Mouse (Mus musculus) kidney, adult 2 months (tissue): ENCODE results near the gene Pip4k2b.

Experiments
- CTCF ChIP-seq: fragments of 200-500 bp; conservative IDR thresholded peaks from 2 replicates; pipeline ENCODE4 v1.5.1; 2011; ENCODE audit warnings: low read depth, mild to moderate bottlenecking, control low read depth, low read length, moderate library complexity, mixed read lengths; ENCODE audit not compliant: insufficient read depth, insufficient read length
- POLR2A ChIP-seq: fragments of 200-500 bp; IDR thresholded peaks from one replicate; pipeline ENCODE4 v1.6.1; 2011; ENCODE audit warnings: low read depth, low read length, control low read depth

GRCm38 (mm10) chr11:97719041-97719440, 25.5 kb downstream of the Pip4k2b start:
- TF ChIP-seq POLR2A = no peak
- no peak for TF ChIP-seq CTCF
